Mouse (Mus musculus) lung, adult 2 months (tissue): ENCODE data around the gene Eral1.

Experiments used
- CTCF ChIP-seq: fragments of 200-500 bp; IDR thresholded peaks from 2 replicates; pipeline ENCODE4 v1.5.1; 2011; ENCODE audit warnings: mild to moderate bottlenecking, low read length, control low read depth; ENCODE audit not compliant: insufficient read depth
- POLR2A ChIP-seq: fragments of 200-500 bp; IDR thresholded peaks from 2 replicates; pipeline ENCODE4 v1.6.1; 2011; ENCODE audit warnings: low read depth, mild to moderate bottlenecking, control low read depth, low read length, borderline replicate concordance; ENCODE audit errors: extremely low read depth

GRCm38 (mm10) chr11:78031389-78031788 lies 48.8 kb downstream of the Eral1 start:
- TF ChIP-seq POLR2A: no peak
- TF ChIP-seq CTCF: no peak
